Mouse (Mus musculus) cerebellum, postnatal 4 days (tissue): ENCODE results near the gene Prss32.

Experiments used
- DNase-seq, 2 experiments: peaks; one replicate each; pipeline ENCODE4 v3.0.0; 2022; ENCODE audit warnings: low spot score in 2 of 2, mixed read lengths in 1 of 2

The Prss32 gene

DNA sequence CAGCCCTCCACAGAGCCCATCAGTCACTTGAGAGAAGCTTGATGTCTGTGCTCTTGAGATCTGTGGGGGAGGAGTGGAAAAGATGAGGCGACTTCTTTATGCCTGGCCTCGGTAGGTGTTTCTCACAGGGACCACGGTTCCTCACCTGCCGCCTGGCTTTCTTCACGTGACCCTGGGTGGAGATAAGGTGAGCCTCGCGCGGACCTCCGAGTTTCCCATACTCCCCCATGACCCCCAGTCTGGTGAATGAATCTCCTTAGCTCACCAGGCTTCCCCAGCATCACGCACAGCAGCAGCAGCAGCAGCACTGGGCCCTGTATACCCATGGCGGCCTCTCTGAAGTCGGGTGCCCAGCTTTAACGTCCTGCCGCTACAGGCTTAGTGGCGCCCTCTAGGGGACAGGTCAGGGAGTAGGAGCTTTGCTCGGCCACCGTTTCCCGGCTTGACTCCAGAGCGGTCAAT, at the start of gene Prss32, which contains the start of gene Prss41:
Gene Prss32, plus strand, starts transcription at position 44 of the 462 bp plus-strand sequence.
Gene Prss41, minus strand, starts transcription at position 361 of the 462 bp plus-strand sequence.
- peak in 1 of 2 experiments; percentile 63 for DNase-seq

DNA sequence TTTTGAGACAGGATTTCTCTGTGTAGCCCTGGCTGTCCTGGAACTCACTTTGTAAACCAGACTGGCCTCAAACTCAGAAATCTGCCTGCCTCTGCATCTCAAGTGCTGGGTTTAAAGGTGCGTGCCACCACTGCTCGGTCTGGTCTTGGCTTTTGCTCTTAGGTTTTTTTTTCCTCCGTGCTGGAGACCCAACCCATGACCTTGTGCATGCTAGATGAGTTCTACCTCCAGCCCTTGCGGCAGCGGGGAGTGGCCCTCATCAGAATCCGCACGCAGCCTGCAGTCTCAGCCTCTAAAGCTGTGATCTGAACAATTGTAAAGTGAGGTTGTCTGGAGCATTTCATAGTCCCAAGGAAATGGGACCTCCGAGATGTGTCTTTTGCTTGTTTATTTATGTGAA, 48.3 kb upstream of the Prss32 start:
- no peak for DNase-seq

DNA sequence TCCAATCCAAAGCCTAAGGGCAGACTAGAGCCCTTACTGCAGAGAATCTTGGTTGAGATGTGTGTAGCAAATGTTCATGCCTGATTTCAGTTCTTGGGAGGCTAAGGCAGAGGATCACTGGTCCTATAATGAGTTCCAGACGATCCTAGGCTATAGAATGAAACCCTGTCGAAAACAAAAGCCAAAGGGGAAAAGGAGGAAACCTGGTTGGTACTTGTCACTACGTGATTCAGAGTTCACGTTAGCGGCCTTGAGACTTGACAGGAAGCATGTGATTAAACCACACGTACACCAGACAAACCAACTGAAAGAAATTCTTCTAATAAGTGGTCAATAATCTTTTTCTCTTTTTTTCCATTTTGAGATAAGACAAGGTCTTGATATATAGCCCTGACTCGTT, 46.3 kb upstream of the Prss32 start:
- DNase-seq = no peak

DNA sequence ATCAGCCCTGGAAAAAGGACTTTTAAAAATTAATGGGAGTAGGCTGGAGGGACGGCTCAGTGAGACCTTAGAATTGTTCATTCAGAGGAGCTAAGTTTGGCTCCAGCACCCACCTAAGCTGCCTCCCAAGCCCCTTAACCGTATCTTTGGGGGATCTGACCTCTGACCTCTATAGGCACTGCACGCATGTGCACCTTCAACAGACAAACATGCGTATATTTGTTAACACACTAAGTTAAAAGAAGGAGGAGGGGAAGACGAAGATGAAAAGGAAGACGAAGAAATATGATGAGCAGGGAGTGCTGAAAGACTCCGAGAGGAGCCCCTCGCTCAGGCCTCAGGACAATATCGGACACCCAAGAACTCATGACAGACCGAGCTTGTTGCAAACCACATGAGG, 42.0 kb upstream of the Prss32 start:
- no peak for DNase-seq

DNA sequence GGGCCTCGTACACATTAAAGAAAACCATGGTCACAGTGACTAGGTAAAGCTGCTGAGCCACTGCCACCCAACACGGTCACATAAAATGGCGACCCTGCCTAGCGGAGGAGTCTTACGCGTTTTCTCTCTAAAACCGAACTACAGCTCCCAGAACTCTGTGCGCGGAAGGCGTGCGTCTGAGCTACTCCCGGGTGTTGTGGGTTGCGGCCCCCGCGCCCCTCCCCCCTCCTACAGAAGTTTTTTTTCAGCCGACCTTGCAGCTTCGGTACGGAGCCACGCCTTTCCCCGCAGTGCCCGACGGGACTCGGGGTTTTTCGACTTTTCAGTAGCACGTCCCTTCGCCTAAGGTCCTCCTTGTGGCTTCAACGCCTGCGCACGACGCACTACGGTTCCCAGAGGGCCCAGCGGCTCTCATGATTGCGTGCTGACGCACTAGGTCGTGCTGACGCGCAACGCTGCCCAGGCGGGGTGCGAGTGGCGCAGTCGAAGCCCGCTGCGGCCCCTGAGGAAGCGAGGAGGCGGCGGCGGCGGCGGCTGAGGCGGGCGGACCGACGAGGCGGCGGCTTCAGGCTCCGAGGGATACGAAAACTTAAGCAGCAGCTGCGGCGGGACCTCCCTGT, 40.8 kb upstream of the Prss32 start:
- peak; percentile 88 to 95 for DNase-seq

DNA sequence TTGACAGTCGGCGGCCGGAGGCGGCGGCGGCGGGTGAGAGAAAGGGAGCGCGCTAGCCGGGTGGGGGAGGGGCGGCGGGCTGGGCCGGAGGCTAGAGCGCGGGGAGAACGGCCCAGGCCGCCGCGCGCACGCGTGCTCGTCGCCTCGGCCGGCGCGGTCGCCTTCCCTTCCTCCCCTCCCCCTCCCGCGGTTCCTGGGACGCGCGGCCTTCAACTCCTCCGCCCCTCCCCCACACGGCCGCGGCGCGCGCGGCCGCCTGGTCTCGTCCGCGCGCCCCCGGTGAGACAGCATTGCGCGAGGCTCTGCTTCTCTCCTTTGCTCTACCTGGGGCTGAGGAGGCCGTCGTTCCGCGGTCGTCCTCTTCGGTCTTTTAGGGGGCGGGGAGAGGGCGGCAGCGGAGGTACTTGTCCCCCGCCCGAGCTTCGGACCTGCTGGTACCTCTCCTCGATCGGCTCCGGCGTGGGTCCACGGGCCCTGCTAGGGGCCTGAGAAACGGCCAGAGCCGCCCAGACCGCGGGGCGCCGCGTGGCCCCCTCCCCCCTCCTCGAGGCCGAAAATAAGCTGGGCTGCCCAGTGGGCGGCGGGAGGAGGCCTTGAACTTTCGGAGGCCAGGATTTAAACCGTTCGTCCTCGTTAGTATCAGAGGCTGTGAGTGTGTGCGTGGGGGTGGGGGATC, 40.2 kb upstream of the Prss32 start:
- DNase-seq = peak; percentile 56 to 84

DNA sequence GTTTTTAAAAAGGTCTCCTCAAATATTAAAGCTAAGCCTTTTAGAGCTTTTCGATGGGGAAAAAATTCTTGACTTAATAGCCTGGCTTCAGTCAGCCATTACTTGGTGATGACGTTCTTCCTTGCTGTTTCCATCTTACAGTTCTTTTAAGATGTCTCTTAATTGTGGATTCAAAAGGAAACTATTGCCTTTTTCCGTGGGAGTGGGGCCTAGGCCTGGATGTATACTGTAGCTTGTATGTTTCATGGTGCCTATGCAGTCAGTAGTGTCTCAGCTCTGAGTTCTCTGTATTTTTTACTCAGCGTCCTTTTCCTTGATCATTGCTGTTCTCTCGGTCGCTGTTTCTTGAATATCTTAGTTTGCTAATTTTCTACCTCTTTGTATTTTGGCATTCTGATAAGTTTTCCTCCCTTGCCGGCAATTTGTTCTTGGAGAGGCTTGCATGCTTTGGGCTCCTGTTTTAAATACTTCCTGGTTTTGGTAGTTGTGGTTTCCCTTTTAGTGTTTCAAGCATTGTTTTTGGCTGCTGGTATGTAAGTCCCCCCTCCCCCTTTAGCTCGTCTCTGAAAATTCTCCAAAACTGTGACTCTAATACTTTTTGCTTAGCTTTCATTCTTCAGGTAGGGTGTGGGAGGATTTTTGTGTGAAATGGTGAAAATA, 39.1 kb upstream of the Prss32 start:
- no peak for DNase-seq

DNA sequence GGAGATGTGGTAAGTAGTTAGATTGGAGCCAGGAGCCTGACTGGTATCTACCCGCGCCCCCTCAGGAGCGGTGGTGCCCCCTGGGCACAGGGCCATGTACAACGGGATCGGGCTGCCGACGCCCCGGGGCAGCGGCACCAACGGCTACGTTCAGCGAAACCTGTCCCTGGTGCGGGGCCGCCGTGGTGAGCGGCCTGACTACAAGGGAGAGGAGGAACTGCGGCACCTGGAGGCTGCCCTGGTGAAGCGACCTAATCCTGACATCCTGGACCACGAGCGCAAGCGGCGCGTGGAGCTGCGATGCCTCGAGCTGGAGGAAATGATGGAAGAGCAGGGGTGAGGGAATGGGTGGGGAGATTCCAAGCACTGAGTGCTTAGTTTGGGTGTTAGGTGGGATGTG, 36.8 kb upstream of the Prss32 start:
- no peak for DNase-seq

DNA sequence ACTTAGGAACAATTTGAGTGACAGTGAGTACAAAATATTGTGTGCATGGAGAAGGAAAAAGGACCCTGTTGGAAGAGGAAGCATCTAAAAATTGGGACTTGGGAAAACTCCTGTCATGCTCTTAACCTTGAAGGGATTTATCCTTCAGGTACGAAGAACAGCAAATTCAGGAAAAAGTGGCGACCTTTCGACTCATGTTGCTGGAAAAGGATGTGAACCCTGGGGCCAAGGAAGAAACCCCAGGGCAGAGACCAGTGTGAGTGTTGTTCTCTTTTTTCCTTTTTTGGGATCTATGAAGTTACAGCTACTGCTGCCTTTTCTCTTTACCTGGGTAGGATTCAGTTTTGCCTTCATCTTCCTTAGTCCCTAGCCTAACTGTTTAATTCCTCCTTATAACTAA, 35.7 kb upstream of the Prss32 start:
- DNase-seq = no peak

DNA sequence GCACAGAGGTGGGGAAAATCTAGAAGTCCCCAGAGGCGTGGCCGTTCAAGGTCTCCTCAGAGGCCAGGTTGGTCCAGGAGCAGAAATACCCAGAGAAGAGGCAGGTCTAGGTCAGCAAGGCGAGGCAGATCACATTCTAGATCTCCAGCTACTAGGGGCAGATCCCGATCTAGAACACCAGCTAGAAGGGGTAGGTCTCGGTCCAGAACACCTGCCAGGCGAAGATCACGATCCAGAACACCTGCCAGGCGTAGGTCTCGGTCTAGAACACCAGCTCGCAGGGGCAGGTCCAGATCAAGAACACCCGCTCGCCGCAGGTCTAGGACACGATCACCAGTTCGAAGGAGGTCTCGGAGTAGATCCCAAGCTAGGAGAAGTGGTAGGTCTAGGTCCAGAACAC, 28.0 kb upstream of the Prss32 start:
- DNase-seq = no peak

DNA sequence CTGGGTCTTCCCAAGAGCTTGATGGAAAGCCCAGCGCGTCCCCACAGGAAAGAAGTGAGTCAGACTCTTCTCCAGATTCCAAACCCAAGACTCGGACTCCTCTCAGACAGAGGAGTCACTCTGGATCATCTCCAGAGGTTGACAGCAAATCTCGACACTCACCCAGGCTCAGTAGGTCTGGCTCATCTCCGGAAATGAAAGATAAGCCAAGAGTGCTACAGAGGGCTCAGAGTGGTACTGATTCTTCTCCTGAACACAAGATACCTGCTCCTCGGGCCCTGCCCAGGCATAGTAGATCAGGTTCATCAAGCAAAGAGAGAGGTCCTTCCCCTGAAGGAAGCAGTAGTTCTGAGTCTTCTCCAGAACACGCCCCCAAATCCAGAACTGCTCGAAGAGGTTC, 25.1 kb upstream of the Prss32 start:
- no peak for DNase-seq

DNA sequence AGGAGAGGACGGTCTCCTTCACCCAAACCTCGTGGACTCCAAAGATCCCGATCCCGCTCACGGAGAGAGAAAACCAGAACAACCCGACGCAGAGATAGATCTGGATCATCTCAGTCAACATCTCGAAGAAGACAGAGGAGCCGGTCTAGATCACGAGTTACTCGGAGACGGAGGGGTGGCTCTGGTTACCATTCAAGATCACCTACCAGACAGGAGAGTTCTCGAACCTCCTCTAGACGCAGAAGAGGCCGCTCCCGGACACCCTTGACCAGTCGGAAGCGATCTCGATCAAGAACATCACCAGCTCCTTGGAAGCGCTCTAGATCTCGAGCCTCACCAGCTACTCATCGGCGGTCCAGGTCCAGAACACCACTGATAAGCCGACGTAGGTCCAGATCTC, 24.4 kb upstream of the Prss32 start:
- DNase-seq = no peak

DNA sequence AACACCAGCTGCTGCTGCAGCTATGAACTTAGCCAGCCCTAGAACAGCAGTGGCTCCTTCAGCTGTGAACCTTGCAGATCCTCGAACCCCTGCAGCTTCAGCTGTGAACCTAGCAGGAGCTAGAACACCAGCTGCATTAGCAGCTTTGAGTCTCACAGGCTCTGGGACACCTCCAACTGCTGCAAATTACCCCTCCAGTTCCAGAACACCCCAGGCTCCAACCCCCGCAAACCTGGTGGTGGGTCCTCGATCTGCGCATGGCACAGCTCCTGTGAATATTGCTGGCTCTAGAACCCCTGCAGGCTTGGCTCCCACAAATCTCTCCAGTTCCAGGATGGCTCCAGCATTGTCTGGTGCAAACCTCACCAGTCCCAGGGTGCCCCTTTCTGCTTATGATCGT, 22.9 kb upstream of the Prss32 start:
- DNase-seq = no peak

DNA sequence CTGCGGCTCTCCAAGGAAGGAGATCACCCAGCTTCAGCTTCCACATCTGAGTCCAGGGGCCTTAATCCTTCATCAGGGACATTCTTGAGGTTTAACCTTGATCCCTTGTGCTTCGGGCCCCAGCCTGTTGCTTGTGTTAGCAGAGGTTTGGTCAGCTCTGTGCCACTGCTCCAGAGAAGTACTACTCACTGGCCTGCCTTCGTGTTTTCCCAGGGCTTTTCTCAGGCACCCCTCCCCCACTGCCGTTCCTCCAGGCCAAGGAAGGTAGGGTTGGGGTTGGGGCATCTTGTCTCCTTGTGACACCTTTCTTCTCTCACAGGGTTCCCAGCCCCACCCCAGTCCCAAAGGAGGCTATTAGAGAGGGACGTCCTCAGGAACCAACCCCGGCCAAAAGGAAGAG, 21.6 kb upstream of the Prss32 start:
- DNase-seq = no peak

DNA sequence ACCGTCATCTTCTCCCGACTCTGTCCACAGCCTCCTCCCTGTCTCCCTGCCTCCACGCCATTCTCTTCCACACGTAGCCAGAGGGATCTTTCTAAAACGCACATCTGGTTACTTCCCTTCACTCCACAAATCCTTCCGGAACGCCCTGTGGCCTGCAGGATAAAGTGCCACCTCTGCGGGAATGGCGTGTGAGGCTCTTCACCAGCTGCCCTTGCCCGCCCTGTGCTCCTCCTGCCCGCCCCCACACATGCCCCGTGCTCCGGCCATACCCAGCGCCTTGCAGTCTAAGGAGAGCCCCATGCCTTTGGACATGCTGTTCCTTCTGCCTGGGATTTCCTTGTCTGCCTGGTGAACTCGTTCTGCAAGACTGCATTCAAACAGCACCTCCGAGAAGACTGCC, 20.6 kb upstream of the Prss32 start:
- DNase-seq = no peak

DNA sequence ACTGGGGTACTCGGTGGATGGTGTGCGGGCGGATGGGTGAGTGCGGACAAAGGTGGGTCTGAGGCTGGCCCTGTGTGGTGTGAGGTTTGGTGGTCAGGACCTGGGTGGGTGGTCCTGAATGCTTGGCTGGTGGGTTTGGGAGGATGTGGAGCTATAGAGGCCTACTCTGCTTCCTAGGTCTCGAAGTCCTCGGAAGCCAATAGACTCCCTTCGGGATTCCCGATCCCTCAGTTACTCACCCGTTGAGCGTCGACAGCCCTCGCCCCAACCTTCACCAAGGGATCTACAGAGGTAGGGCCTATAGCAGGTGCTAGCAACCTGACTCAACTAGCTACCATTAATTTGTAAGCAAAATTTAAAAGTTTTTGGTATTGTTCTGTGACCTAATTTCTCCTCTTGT, 20.0 kb upstream of the Prss32 start:
- DNase-seq = no peak

DNA sequence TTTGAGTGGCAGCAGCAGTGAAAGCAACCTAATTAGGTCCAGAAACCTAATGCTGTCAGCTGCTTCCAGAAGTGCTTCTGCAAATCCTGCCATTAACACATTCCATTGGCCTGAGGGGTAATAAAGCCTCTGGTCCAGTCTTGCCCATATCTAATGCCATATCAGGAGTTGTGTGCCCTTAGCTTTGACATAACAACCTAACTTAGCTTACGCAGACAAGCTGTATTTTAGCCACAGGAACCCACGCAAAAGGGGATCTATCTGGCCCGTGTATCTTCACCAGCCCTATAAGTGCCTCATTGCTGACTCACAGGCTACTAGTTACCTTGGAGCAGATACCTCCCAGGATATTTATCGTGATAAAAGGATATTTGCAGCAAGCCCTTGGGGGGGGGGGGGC, 18.1 kb upstream of the Prss32 start:
- DNase-seq = no peak

DNA sequence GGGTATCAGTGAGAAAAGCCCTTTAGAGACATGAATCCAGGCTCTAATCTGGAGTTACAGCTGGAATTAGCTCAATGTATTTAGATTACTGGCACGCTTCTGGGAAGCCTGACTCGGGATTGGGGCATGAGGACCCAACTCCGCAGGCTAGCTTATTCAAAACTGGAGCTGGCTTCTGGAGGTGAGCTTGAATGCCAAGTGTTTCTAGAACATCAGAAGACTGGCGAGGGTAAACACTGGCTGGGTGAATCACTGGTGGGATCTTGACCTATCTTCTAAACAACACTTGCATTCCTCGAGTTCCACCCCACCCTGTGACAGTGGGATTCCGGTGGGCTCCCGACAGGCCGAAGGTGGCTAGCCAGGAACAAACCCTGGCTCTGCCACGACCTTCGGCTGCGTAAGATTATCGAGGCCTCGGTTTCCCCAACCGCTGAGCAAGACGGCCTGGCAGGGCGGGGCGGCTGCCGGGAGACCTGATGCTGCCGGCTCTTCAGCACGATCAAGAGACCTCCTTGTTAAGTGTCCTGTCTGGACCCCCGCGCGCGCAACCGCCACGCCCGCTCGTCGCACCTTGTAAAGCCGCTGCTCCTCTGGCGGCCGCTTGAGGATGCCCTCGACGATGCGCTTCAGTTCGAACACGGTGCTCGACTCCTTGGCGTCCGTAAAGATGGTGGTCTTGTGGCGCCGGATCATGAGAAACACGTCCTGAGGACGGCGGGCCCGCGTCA, 15.2 kb upstream of the Prss32 start:
- DNase-seq = peak in 1 of 2 experiments; percentile 62

DNA sequence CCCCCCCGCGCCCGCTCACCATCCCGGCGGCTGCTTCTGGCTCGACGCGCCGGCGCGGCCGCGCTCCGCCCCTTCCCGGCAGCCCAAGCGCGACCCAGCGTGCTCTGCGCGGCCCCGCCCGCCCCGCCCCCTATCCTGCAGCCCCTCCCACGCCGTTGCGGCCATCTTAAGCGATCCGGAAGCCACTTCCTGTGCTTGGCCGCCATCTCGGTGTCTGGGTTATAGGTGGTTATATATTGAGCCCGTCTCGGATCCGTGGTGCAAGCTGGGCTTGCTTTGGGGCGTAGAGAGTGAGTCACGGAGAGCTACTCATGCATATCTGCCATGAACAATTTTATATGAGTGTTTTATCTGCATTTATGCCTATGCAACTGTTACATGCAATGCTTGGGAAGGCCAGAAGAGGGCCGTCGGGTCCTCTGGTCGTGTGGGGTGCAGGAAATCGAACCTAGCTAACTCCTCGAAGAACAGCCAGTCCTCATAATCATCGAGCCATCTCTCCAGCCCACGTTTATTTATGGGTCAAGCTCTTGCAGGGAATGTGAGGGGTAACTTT, 14.5 kb upstream of the Prss32 start, which contains the start of gene Elob:
Gene Elob, minus strand, starts transcription at position 73 of the 556 bp plus-strand sequence.
- peak in 1 of 2 experiments; percentile 81 for DNase-seq

DNA sequence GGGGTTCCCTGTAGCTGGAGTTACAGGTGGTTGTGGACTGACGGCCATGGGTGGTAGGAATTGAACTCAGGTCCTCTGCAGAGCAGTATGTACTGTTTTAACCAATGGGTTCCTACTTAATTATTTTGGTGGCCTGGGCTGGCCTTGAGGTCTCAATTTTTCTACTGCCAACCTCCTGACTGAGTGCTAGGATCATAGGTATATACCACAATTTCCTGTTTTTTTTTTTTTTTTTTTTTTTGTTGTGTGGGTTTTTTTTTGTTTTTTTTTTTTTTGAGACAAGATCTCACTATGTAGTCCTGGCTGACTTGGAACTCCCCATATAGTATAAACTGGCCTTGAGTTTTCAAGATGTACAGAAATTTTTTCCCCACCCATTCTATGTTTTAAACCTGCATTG, 12.5 kb upstream of the Prss32 start:
- DNase-seq = no peak

DNA sequence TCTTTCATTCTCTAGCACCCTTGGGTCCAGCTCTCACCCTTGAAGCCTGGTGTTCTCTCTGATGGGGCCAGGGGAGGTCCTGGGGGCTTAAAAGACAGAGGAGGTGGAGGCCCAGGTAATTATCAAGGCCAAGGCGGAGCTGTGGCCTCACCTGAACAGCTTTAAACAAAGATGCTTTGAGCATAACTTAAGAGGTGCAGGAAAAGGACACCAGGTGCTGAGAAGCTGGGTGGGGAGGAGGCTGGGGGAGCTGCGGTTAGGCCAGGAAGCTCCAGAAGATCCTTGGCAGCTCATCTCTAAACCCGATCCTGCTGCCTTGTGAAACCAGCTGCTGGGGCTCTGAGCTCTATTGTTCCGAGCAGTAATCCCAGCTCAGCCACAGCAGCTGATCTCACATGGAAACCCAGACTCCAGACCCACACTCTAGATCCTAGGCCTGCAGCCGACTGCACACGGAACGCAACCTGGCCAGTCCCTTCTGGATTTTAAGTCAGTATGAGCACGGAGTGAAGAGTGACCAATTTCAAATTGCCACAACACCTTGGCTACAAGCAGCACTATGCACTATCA, 7.6 kb upstream of the Prss32 start, which contains the start of gene Prss33:
Gene Prss33, minus strand, starts transcription at position 51 of the 570 bp plus-strand sequence.
- no peak for DNase-seq
